Mouse (Mus musculus) forebrain, embryonic 13.5 days (tissue): Measurements from ENCODE around the gene Tnik. TPM values are rescaled to one million over a fixed set of nuclear protein-coding genes. Genes with fewer than 3 reads are reported as not detected.

Experiments used
- ATAC-seq: fragments of 200-750 bp; cut with Nextera tagmentation; 2 replicates; pipeline ENCODE4 v1.8.0; 2017
- H3K27ac ChIP-seq: fragments of 300-500 bp; sonication (generic); 2 replicates; pipeline ENCODE4 v1.5.1; 2015; ENCODE audit warnings: inconsistent platforms, mild to moderate bottlenecking, moderate library complexity
- H3K27me3 ChIP-seq: fragments of 300-500 bp; sonication (generic); 2 replicates; pipeline ENCODE4 v1.6.1; 2015; ENCODE audit warnings: mild to moderate bottlenecking, inconsistent platforms
- H3K36me3 ChIP-seq: fragments of 300-500 bp; sonication (generic); 2 replicates; pipeline ENCODE4 v1.6.1; 2015; ENCODE audit warnings: mild to moderate bottlenecking, inconsistent platforms; ENCODE audit not compliant: poor library complexity, severe bottlenecking
- H3K4me1 ChIP-seq: fragments of 300-500 bp; sonication (generic); 2 replicates; pipeline ENCODE4 v1.6.1; 2015; ENCODE audit warnings: inconsistent platforms
- H3K4me2 ChIP-seq: fragments of 300-500 bp; sonication (generic); 2 replicates; pipeline ENCODE4 v1.6.1; 2015; ENCODE audit warnings: inconsistent platforms, mild to moderate bottlenecking, moderate library complexity
- H3K4me3 ChIP-seq: fragments of 300-500 bp; sonication (generic); 2 replicates; pipeline ENCODE4 v1.5.1; 2015; ENCODE audit warnings: mild to moderate bottlenecking, inconsistent platforms
- H3K9ac ChIP-seq: fragments of 300-500 bp; sonication (generic); 2 replicates; pipeline ENCODE4 v1.6.1; 2015; ENCODE audit warnings: mild to moderate bottlenecking, inconsistent platforms
- H3K9me3 ChIP-seq: fragments of 300-500 bp; sonication (generic); replicated peaks from 2 replicates; pipeline ENCODE4 v1.6.1; 2016; ENCODE audit warnings: inconsistent platforms
- WGBS: fragments of 180-500 bp; shearing (Covaris S2); methylation state at CpG from one replicate; pipeline ENCODE4 v1.1.7; 2015; 5-methylcytosine and 5-hydroxymethylcytosine counted together
- polyA plus RNA-seq: library from polyadenylated mRNA; unstranded; fragments of >200 nt; fragmentation: Nextera tagmentation; extraction: Ambion mirVana; gene quantifications from 2 replicates; pipeline ENCODE4 v1.2.1, GENCODE M21; 2015

Tnik gene
- polyA plus RNA-seq, 1 experiment from 2014 or later: 54.9 TPM

DNA sequence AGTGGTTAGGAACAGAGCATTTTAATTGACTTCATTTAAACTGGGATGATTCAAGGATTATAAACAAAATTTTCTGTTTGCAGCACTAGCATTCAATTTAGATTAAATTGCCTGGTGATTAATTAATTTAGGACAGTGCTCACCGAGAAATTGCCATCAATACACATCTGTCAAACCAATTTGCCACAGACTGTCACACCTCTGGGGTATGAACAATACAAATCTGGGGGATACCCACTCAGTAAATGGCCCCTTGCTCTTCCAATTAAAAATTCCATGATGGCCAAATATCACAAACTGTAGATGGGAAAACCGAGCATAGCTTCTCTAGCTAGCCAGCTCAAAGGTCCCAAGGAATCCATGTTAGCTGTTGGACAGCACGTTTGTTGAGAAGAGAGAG is 419.4 kb downstream of the Tnik start:
- 78% methylated on average over 3 of the region's 3 CpGs for WGBS
- H3K27me3 ChIP-seq: no peaks in the 10 kb centered on the region
- no peaks in the 10 kb centered on the region for H3K4me1 ChIP-seq
- no peak overlapping the region for H3K9ac ChIP-seq
- no peak overlapping the region for H3K27ac ChIP-seq
- no peaks in the 10 kb centered on the region for H3K9me3 ChIP-seq
- H3K4me3 ChIP-seq: no peak overlapping the region
- H3K4me2 ChIP-seq: no peak overlapping the region
- no peak for ATAC-seq
- no peaks in the 10 kb centered on the region for H3K36me3 ChIP-seq

DNA sequence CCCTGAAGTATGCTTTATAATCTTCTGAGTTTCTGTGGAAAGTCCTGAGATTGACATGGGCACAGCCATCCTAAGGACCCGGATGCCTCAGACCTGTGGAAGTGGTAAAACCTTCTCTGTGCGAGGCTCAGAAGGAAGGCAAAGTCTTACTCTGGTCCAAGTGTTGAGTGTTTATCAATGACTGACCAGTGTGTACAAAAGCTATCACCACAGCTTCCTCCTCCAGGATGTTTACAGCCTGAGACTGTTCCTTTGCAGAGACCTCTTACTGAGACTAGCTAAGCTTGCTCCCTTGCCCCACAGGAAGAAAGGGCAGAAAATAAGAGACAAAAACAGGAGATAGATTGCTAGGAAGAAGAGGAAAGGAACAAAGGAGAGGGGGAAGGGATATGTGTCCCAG is 422.5 kb downstream of the Tnik start:
- WGBS: 92% methylated on average over 2 of the region's 2 CpGs
- Histone ChIP-seq H3K9me3 (no peaks in the 10 kb centered on the region), H3K9ac (no peak overlapping the region), H3K27ac (no peak overlapping the region), H3K4me2 (no peak overlapping the region), H3K27me3 (no peaks in the 10 kb centered on the region), H3K36me3 (no peaks in the 10 kb centered on the region), H3K4me3 (no peak overlapping the region), H3K4me1 (no peaks in the 10 kb centered on the region)
- no peak for ATAC-seq

DNA sequence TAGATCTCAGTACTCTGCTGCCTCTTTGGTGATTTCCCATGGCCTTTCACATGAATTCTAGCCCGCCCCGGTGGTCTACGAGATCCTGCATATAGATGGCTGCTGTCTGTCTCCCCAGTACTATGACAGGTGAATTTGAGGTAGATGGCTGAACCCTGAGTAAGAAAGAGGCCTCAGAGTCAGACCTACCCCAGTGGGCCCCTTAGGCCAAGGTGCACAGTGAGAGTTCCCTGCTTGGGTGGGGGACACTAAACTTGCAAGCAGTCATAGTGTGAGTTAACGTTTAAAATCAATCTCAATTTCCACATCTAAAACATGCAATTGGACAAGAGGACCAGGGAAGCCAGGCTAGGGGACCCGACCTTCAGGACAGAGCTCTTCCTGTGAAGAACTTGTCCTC is 431.8 kb downstream of the Tnik start:
- Histone ChIP-seq H3K4me3 (no peak overlapping the region), H3K27ac (no peak overlapping the region), H3K4me2 (no peak overlapping the region), H3K4me1 (no peaks in the 10 kb centered on the region), H3K27me3 (no peaks in the 10 kb centered on the region), H3K36me3 (no peaks in the 10 kb centered on the region), H3K9ac (no peak overlapping the region), H3K9me3 (no peaks in the 10 kb centered on the region)
- WGBS: 89% methylated on average over 5 of the region's 5 CpGs
- ATAC-seq: no peak

DNA sequence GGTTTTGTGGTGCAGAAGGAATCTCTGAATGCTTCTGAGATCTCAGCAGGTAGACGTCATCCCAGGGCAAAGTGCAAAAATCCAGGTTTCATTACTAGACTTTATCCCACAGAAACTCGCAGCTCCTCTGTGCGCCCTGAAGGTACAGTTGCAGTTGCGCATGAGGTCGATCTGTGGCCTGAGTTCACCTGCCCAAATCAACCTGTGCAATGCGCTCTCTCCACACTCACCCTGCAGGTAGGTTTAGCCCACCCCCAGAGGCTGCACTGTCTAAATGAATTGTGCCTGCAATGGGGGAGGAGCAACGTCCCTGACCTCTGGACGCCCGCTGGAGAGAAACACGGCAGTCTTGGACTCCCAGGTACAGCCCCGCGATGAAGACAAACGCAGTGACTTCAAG is 432.6 kb downstream of the Tnik start:
- Histone ChIP-seq H3K4me1 (no peaks in the 10 kb centered on the region), H3K9me3 (no peaks in the 10 kb centered on the region), H3K4me2 (no peak overlapping the region), H3K27me3 (no peaks in the 10 kb centered on the region), H3K36me3 (no peaks in the 10 kb centered on the region), H3K4me3 (no peak overlapping the region), H3K9ac (no peak overlapping the region), H3K27ac (no peak overlapping the region)
- WGBS: 87% methylated on average over 13 of the region's 13 CpGs
- no peak for ATAC-seq

DNA sequence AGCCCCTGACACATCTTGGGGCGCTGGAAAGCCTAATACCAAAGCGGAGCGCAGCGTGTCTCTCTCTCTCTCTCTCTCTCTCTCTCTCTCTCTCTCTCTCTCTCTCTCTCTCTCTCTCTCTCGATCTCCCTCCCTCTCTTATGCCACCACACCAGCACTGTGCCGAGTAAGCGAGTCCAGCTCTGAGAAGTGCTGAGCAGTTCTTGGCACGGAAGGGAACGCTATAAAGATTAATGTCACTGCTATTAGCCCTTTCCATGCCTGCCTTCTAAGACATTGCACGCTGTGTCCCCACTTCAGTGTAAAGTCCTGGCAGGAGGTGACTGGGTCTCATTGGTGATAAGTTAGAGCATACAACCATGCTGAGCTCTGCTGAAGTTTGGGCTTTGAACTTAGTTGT is 433.1 kb downstream of the Tnik start:
- Histone ChIP-seq H3K4me2 (no peak overlapping the region), H3K4me1 (no peaks in the 10 kb centered on the region), H3K9ac (no peak overlapping the region), H3K27me3 (no peaks in the 10 kb centered on the region), H3K27ac (no peak overlapping the region), H3K4me3 (no peak overlapping the region), H3K36me3 (no peaks in the 10 kb centered on the region), H3K9me3 (no peaks in the 10 kb centered on the region)
- 86% methylated on average over 10 of the region's 10 CpGs for WGBS
- ATAC-seq: no peak

DNA sequence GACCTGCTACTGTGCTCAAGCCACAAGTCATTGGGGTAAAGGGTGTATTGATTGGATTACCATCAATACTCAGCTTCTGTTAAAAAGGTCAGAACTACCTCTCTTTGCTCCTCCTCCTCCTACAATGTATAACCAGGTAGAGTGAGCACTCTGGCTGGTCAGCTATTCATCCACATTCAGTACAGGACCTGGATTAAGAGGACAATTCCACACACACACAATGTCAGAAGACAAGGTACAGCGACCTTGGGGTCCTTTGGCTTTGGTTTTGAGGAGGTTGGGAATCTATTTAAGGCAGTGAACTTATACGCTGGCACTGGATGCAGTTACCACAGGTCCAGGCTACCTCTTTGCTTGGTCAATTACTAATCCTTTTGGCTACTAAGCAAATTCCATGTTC is 434.8 kb downstream of the Tnik start, which contains the start of gene Slc2a2:
Gene Slc2a2, plus strand, starts transcription at position 107 of the 400 bp plus-strand sequence.
- no peaks in the 10 kb centered on the region for H3K27me3 ChIP-seq
- ATAC-seq: no peak
- no peak within 1 kb of the TSS for H3K4me3 ChIP-seq
- H3K36me3 ChIP-seq: no peaks in the 10 kb centered on the region
- no peak within 1 kb of the TSS for H3K27ac ChIP-seq
- 0 out of 2 replicates have a peak, but pooled peaks cover 3% of the 10 kb centered on the region for H3K4me1 ChIP-seq
- no peak within 1 kb of the TSS for H3K4me2 ChIP-seq
- H3K9ac ChIP-seq: no peak within 1 kb of the TSS
- 77% methylated on average over 2 of the region's 2 CpGs for WGBS
- no peaks in the 10 kb centered on the region for H3K9me3 ChIP-seq

DNA sequence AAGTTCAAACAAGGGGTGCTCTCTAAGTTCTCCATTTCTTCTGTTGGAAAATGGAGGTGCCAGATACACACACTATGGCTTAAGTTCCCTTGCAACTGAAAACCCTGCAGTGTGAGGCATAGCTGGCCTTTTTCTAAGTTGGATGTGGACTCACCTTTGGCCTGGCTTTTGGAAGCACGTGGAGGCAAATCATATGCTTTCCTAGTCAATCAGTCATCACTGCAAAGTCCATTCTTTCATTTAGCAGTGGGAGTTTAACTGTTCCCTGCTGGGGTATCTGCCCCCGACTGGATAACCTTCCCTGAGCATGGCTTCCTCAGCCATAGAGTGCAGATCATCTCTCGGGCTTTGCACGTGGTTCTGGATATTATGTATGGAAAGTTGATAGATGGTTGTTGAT is 436.6 kb downstream of the Tnik start:
- Histone ChIP-seq H3K4me2 (no peak overlapping the region), H3K27ac (no peak overlapping the region), H3K4me1 (0 out of 2 replicates have a peak, but pooled peaks cover 3% of the 10 kb centered on the region), H3K36me3 (no peaks in the 10 kb centered on the region), H3K9ac (no peak overlapping the region), H3K4me3 (no peak overlapping the region), H3K27me3 (no peaks in the 10 kb centered on the region), H3K9me3 (no peaks in the 10 kb centered on the region)
- no peak for ATAC-seq
- WGBS: 72% methylated on average over 4 of the region's 4 CpGs

DNA sequence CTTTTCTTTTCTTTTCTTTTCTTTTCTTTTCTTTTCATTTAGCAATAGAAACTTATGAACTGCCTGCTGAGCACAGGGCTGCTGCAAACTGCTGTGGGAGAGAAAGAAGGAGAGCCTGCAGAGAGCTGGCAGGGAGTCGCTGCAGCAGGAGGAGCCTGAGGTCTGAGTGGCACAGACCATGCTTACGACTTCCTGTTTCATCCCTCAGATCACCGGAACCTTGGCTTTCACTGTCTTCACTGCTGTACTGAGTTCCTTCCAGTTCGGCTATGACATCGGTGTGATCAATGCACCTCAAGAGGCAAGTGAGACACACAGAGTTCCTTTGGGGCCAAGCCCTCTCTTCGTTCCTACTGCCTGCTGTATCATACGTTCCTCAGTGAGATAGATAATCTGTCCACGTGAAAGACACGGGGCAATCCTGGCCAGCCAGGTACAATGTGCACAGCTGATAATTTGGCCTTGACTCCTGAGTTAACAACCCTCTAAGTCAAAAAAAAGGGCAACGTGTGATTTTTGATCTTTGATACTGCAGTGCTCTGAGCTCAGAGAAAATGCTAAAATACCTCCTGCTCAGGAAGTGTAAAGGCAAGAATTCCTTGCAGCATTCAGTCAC is 442.6 kb downstream of the Tnik start:
- Histone ChIP-seq H3K4me1 (0 out of 2 replicates have a peak, but pooled peaks cover 3% of the 10 kb centered on the region), H3K27me3 (no peaks in the 10 kb centered on the region), H3K27ac (no peak overlapping the region), H3K9ac (no peak overlapping the region), H3K4me3 (no peak overlapping the region), H3K4me2 (no peak overlapping the region), H3K36me3 (no peaks in the 10 kb centered on the region), H3K9me3 (no peaks in the 10 kb centered on the region; the same call in 1 of the 2 replicates)
- 78% methylated on average over 10 of the region's 10 CpGs for WGBS
- no peak for ATAC-seq

DNA sequence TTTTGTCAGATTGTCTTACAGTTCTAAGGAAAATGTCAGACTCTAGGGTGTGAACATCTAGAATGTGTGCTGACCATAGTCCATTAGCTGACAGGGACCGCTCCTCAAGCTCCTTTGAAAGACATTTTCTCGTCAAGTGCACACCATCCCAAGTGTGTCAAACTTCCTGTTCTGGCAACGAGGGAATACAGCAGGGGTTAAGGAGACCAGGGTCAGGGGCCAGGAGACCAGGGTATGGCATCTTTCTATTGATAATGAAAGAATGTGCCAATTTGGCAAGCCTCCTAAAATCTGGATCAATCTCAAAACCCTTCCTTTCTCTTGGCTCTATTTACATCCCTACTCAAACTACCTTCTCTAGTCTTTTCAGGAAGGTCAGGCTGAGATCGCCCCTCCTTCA is 443.7 kb downstream of the Tnik start:
- H3K27ac ChIP-seq: no peak overlapping the region
- no peak overlapping the region for H3K4me2 ChIP-seq
- no peaks in the 10 kb centered on the region for H3K36me3 ChIP-seq
- H3K9ac ChIP-seq: no peak overlapping the region
- H3K9me3 ChIP-seq: no peaks in the 10 kb centered on the region; the same call in 1 of the 2 replicates
- 77% methylated on average over 4 of the region's 4 CpGs for WGBS
- H3K27me3 ChIP-seq: no peaks in the 10 kb centered on the region
- H3K4me1 ChIP-seq: 0 out of 2 replicates have a peak, but pooled peaks cover 3% of the 10 kb centered on the region
- no peak overlapping the region for H3K4me3 ChIP-seq
- no peak for ATAC-seq

DNA sequence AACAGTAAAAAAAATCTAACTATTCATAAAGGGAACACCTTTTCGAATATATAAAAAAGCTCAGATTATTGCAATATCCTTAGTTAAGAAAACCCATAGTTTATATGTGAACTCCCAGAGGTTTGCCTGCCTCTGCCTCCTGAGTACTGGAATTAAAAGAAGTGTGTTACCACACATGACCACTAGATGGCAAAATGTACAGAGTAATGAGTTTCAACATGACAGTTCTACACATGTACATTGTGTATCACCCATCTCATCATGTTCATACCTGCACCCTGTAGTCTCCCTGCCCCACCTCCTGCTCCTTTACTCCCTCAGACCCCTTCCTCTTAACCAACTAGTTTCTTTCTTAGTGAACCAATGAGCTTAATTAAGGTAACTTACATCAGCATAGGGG is 446.7 kb downstream of the Tnik start:
- WGBS: 84% methylated on average over 1 of the region's 1 CpGs
- no peak overlapping the region for H3K4me2 ChIP-seq
- H3K27ac ChIP-seq: no peak overlapping the region
- ATAC-seq: no peak
- no peaks in the 10 kb centered on the region for H3K36me3 ChIP-seq
- no peaks in the 10 kb centered on the region for H3K27me3 ChIP-seq
- H3K9ac ChIP-seq: no peak overlapping the region
- no peaks in the 10 kb centered on the region; the same call in 1 of the 2 replicates for H3K9me3 ChIP-seq
- H3K4me3 ChIP-seq: no peak overlapping the region
- no peaks in the 10 kb centered on the region for H3K4me1 ChIP-seq

DNA sequence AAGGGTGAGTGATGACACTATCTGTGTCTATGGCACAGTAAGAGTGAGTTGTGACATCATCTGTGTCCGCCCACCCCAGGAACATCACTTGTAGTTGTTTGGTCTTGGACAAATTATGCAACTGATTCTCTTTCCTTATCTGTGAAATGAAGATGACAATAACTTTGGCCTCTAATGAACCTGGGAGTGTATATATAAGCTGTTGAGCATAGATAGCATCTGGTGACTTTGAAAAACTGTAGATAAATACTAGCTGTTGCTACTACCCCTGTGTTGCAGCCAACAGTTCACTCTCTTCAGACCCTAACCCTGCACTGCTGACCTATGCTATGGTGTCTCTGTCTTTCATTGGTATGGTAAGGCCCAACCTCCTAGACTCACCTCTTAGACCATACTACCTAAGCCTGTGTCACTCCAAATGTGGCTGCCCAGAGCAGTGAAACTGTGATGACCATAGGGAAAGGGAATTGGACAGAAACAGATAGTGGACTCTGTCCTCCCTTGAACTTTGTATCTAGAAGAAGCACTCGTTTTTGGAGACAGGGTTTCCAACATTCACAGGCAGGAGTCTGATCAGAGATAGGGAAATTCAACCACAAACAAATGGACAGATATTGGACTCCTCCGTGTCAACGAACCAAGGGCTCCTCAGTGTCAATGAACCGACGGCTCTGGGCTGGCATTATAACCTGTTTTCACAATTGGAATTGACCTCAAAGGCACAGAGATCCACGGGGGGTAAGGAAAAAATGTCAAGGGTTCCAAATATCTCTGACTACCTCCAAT is 451.1 kb downstream of the Tnik start:
- no peak overlapping the region for H3K9ac ChIP-seq
- H3K4me1 ChIP-seq: no peaks in the 10 kb centered on the region
- no peaks in the 10 kb centered on the region for H3K27me3 ChIP-seq
- H3K4me2 ChIP-seq: no peak overlapping the region
- 83% methylated on average over 7 of the region's 7 CpGs for WGBS
- ATAC-seq: no peak
- H3K36me3 ChIP-seq: no peaks in the 10 kb centered on the region
- no peak overlapping the region for H3K27ac ChIP-seq
- no peaks in the 10 kb centered on the region; the same call in 1 of the 2 replicates for H3K9me3 ChIP-seq
- H3K4me3 ChIP-seq: no peak overlapping the region

DNA sequence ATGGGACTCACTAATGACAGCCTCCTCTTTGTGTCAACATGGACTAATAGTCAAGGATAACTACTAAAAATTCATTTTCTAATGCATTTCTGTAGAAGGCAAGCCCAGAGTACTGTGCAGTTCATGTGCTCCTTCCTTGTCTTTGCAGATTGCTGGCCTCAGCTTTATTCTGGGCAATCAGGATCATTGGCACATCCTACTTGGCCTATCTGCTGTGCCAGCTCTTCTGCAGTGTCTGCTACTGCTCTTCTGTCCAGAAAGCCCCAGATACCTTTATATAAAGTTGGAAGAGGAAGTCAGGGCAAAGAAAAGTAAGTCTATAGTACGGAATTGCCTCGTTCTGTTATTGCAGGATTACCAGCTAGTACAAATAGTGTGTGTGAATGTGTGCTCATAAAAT is 455.5 kb downstream of the Tnik start:
- Histone ChIP-seq H3K4me3 (no peak overlapping the region), H3K36me3 (no peaks in the 10 kb centered on the region), H3K9ac (no peak overlapping the region), H3K27me3 (no peaks in the 10 kb centered on the region), H3K4me1 (no peaks in the 10 kb centered on the region), H3K4me2 (no peak overlapping the region), H3K27ac (no peak overlapping the region), H3K9me3 (no peaks in the 10 kb centered on the region)
- no peak for ATAC-seq
- 79% methylated on average over 2 of the region's 2 CpGs for WGBS
